20 mouse cellular contexts compared by ENCODE assay signal in genomic region chr5:52687741-52688455, GRCm38 (mm10). TPM values are rescaled to one million over a fixed set of nuclear protein-coding genes. Genes with fewer than 3 reads are reported as not detected.
A peak's percentile ranks its signal among the peaks of the same experiment; 100 is the strongest.
DNase-seq lines count a peak whose midpoint lies in the region; ATAC-seq and TF ChIP-seq lines count a peak whose summit lies in the region.
"Had no signal": no experiment of that assay in that cellular context is flagged by ENCODE, and none has a peak within 500 bp of the region (broad histone marks: within the 10 kb centered on the region; RNA-seq: fewer than 3 reads in every experiment).

No protein-coding gene starts in this region.

- H3K9me3 ChIP-seq in heart, embryonic 10.5 days, result no peaks in the 10 kb centered on the region
- H3K9me3 ChIP-seq in midbrain, embryonic 16.5 days (replicated peaks; ENCODE audit: control insufficient read depth, low read length, poor library complexity, severe bottlenecking), result no peaks in the 10 kb centered on the region
- H3K9me3 ChIP-seq in midbrain, postnatal 0 days (ENCODE audit: low read length), result no peaks in the 10 kb centered on the region
- no peaks in the 10 kb centered on the region for H3K9me3 ChIP-seq in kidney, postnatal 0 days (replicated peaks; ENCODE audit: low read length)
- H3K9me3 ChIP-seq: embryonic facial prominence, embryonic 13.5 days; limb, embryonic 12.5 days; liver, embryonic 13.5 days; lung, embryonic 15.5 days; midbrain, embryonic 12.5 days; neural tube, embryonic 15.5 days had no signal

- peak; percentile 42; the same call in 1 of the 2 replicates for ATAC-seq in midbrain, embryonic 16.5 days
- no peak for ATAC-seq in midbrain, postnatal 0 days (ENCODE audit: low FRiP score)
- 0 out of 2 replicates have a peak, but pooled peaks have one; percentile 33 for ATAC-seq in kidney, postnatal 0 days (replicated peaks; ENCODE audit: low FRiP score, low read depth)
- ATAC-seq: hindbrain, embryonic 16.5 days had no signal

- intact Hi-C loops in left cerebral cortex, postnatal 4 days (cut with DNase I), result no loop called here
- intact Hi-C loops in left cerebral cortex, postnatal 25 days (cut with DNase I), result no loop called here

- no peak for DNase-seq in heart, embryonic 10.5 days (ENCODE audit: low spot score)
- DNase-seq in heart, adult 8-10 months (ENCODE audit: low spot score), result no peak
- DNase-seq in midbrain, postnatal 0 days (ENCODE audit: low spot score), result no peak
- DNase-seq in kidney, postnatal 0 days (ENCODE audit: low spot score), result no peak
- no peak for DNase-seq in left cerebral cortex, postnatal 4 days
- DNase-seq in layer of hippocampus, adult 18-20 months (ENCODE audit: low spot score in 2 of 2), result no peak
- DNase-seq in left cerebral cortex, postnatal 25 days (ENCODE audit: low spot score in 2 of 2), result no peak
- DNase-seq: adrenal gland, adult 2 months; cerebellum, adult 2 months; liver, embryonic 13.5 days; right cerebral cortex, postnatal 25 days; thymus, postnatal 25 days had no signal

- 50% methylated on average over 6 of the region's 6 CpGs for WGBS in heart, embryonic 10.5 days
- WGBS in midbrain, embryonic 16.5 days, result 51% methylated on average over 6 of the region's 6 CpGs
- WGBS in midbrain, postnatal 0 days, result 56% methylated on average over 6 of the region's 6 CpGs
- 43% methylated on average over 6 of the region's 6 CpGs for WGBS in kidney, postnatal 0 days

- no peaks in the 10 kb centered on the region for H3K36me3 ChIP-seq in heart, embryonic 10.5 days
- H3K36me3 ChIP-seq in midbrain, embryonic 16.5 days (ENCODE audit: control insufficient read depth, insufficient read depth, low read length), result no peaks in the 10 kb centered on the region
- H3K36me3 ChIP-seq in midbrain, postnatal 0 days (ENCODE audit: insufficient read depth, low read length), result no peaks in the 10 kb centered on the region
- no peaks in the 10 kb centered on the region for H3K36me3 ChIP-seq in kidney, postnatal 0 days (ENCODE audit: insufficient read depth, low read length)
- H3K36me3 ChIP-seq: embryonic facial prominence, embryonic 13.5 days; limb, embryonic 12.5 days; liver, embryonic 13.5 days; lung, embryonic 15.5 days; midbrain, embryonic 12.5 days; neural tube, embryonic 15.5 days had no signal

- no peak overlapping the region for H3K4me3 ChIP-seq in heart, embryonic 10.5 days
- no peak overlapping the region for H3K4me3 ChIP-seq in midbrain, embryonic 16.5 days (ENCODE audit: low read depth, low read length)
- H3K4me3 ChIP-seq in midbrain, postnatal 0 days (ENCODE audit: low read depth, low read length), result no peak overlapping the region
- no peak overlapping the region for H3K4me3 ChIP-seq in kidney, postnatal 0 days (replicated peaks; ENCODE audit: low read depth, low read length)
- H3K4me3 ChIP-seq: embryonic facial prominence, embryonic 13.5 days; limb, embryonic 12.5 days; liver, embryonic 13.5 days; lung, embryonic 15.5 days; midbrain, embryonic 12.5 days; myocyte; neural tube, embryonic 15.5 days had no signal

- H3K27me3 ChIP-seq in heart, embryonic 10.5 days (ENCODE audit: insufficient read depth, poor library complexity, severe bottlenecking), result no peaks in the 10 kb centered on the region
- H3K27me3 ChIP-seq in midbrain, embryonic 16.5 days (ENCODE audit: control insufficient read depth, insufficient read depth, low read depth, low read length), result no peaks in the 10 kb centered on the region
- H3K27me3 ChIP-seq in midbrain, postnatal 0 days (ENCODE audit: insufficient read depth, low read length), result no peaks in the 10 kb centered on the region
- no peaks in the 10 kb centered on the region for H3K27me3 ChIP-seq in kidney, postnatal 0 days (ENCODE audit: insufficient read depth, low read length)
- H3K27me3 ChIP-seq: embryonic facial prominence, embryonic 13.5 days; limb, embryonic 12.5 days; liver, embryonic 13.5 days; lung, embryonic 15.5 days; neural tube, embryonic 15.5 days had no signal

- no peak overlapping the region for H3K4me2 ChIP-seq in midbrain, embryonic 16.5 days (ENCODE audit: low read length)
- H3K4me2 ChIP-seq in midbrain, postnatal 0 days (ENCODE audit: low read depth, low read length, poor library complexity, severe bottlenecking), result no peak overlapping the region
- no peak overlapping the region for H3K4me2 ChIP-seq in kidney, postnatal 0 days (ENCODE audit: low read length)
- H3K4me2 ChIP-seq: embryonic facial prominence, embryonic 13.5 days; limb, embryonic 12.5 days; liver, embryonic 13.5 days; lung, embryonic 15.5 days; midbrain, embryonic 12.5 days; neural tube, embryonic 15.5 days had no signal

- no peak for TF ChIP-seq CTCF in midbrain, postnatal 0 days (IDR thresholded peaks at IDR 0.05)
- no peak for TF ChIP-seq CTCF in kidney, postnatal 0 days (IDR thresholded peaks at IDR 0.05; ENCODE audit: low read depth)

- H3K9ac ChIP-seq in midbrain, embryonic 16.5 days (ENCODE audit: low read depth, low read length), result no peak overlapping the region
- H3K9ac ChIP-seq in midbrain, postnatal 0 days (replicated peaks; ENCODE audit: low read length, poor library complexity, severe bottlenecking), result no peak overlapping the region
- no peak overlapping the region for H3K9ac ChIP-seq in kidney, postnatal 0 days (ENCODE audit: low read depth, low read length)
- H3K9ac ChIP-seq: embryonic facial prominence, embryonic 13.5 days; limb, embryonic 12.5 days; liver, embryonic 13.5 days; lung, embryonic 15.5 days; midbrain, embryonic 12.5 days; neural tube, embryonic 15.5 days had no signal

- H3K4me1 ChIP-seq in heart, embryonic 10.5 days, result peaks cover 7% of the 10 kb centered on the region; the same call in 1 of the 2 replicates
- no peaks in the 10 kb centered on the region for H3K4me1 ChIP-seq in midbrain, embryonic 16.5 days (ENCODE audit: control insufficient read depth, insufficient read depth, low read length)
- no peaks in the 10 kb centered on the region for H3K4me1 ChIP-seq in midbrain, postnatal 0 days (ENCODE audit: insufficient read depth, low read length)
- H3K4me1 ChIP-seq in kidney, postnatal 0 days (replicated peaks; ENCODE audit: insufficient read depth, low read length), result no peaks in the 10 kb centered on the region
- H3K4me1 ChIP-seq: embryonic facial prominence, embryonic 13.5 days; limb, embryonic 12.5 days; liver, embryonic 13.5 days; lung, embryonic 15.5 days; midbrain, embryonic 12.5 days; neural tube, embryonic 15.5 days had no signal

- peak overlapping the region; percentile 56; the same call in 1 of the 2 replicates for H3K27ac ChIP-seq in heart, embryonic 10.5 days
- H3K27ac ChIP-seq in midbrain, embryonic 16.5 days (ENCODE audit: low read length), result no peak overlapping the region
- no peak overlapping the region for H3K27ac ChIP-seq in midbrain, postnatal 0 days (ENCODE audit: low read depth, low read length)
- H3K27ac ChIP-seq in kidney, postnatal 0 days, result no peak overlapping the region
- H3K27ac ChIP-seq: embryonic facial prominence, embryonic 13.5 days; limb, embryonic 12.5 days; liver, embryonic 13.5 days; lung, embryonic 15.5 days; midbrain, embryonic 12.5 days; neural tube, embryonic 15.5 days had no signal

RNA-seq across cellular contexts. Expression of gene Sepsecs, which starts 18.4 kb away (rescaled TPM):
- polyA plus RNA-seq in heart, embryonic 10.5 days (2016; fragmentation: Nextera tagmentation; extraction: Ambion mirVana), result 7.1 and 8.7 TPM in 2 replicates
- total RNA-seq in heart, adult 8-10 months (2022), result 1 to 10 TPM; 4.7 to 9.0 (median 6.9) TPM
- 7.4 and 7.9 TPM in 2 replicates for polyA plus RNA-seq in midbrain, embryonic 16.5 days (2015; fragmentation: Nextera tagmentation; extraction: Ambion mirVana)
- 7.7 and 11.2 TPM in 2 replicates for total RNA-seq in midbrain, postnatal 0 days (2014; rRNA removed)
- polyA plus RNA-seq in midbrain, postnatal 0 days (2015; fragmentation: Nextera tagmentation; extraction: Ambion mirVana), result 4.7 and 4.8 TPM in 2 replicates
- 8.5 and 10.2 TPM in 2 replicates for polyA plus RNA-seq in kidney, postnatal 0 days (2015; fragmentation: Nextera tagmentation; extraction: Ambion mirVana)
- total RNA-seq in left cerebral cortex, postnatal 4 days (2021), result 10 to 100 TPM; 11.3 TPM
- 1 to 10 TPM; 8.6 to 8.9 TPM for total RNA-seq in layer of hippocampus, adult 18-20 months (2021)
- total RNA-seq in left cerebral cortex, postnatal 25 days (2021), result 10 to 100 TPM; 10.1 TPM

RNA-seq across cellular contexts. Expression of gene Pi4k2b, which starts 53.5 kb away (rescaled TPM):
- polyA plus RNA-seq in heart, embryonic 10.5 days (2016; fragmentation: Nextera tagmentation; extraction: Ambion mirVana), result 9.8 and 14.4 TPM in 2 replicates
- 1 to 10 TPM; 1.5 to 2.2 (median 1.6) TPM for total RNA-seq in heart, adult 8-10 months (2022)
- 2.8 and 3.1 TPM in 2 replicates for polyA plus RNA-seq in midbrain, embryonic 16.5 days (2015; fragmentation: Nextera tagmentation; extraction: Ambion mirVana)
- 2.7 and 3.7 TPM in 2 replicates for total RNA-seq in midbrain, postnatal 0 days (2014; rRNA removed)
- polyA plus RNA-seq in midbrain, postnatal 0 days (2015; fragmentation: Nextera tagmentation; extraction: Ambion mirVana), result 1.3 and 1.6 TPM in 2 replicates
- 19.8 TPM in 2 replicates for polyA plus RNA-seq in kidney, postnatal 0 days (2015; fragmentation: Nextera tagmentation; extraction: Ambion mirVana)
- 1 to 10 TPM; 4.9 to 6.7 TPM for total RNA-seq in left cerebral cortex, postnatal 4 days (2021)
- 1 to 10 TPM; 2.3 to 2.9 TPM for total RNA-seq in layer of hippocampus, adult 18-20 months (2021)
- total RNA-seq in left cerebral cortex, postnatal 25 days (2021), result 1 to 10 TPM; 1.5 to 2.4 TPM
